Mouse (Mus musculus): ENCODE measurements around the gene Dnase2a.

Dnase2a gene

DNA sequence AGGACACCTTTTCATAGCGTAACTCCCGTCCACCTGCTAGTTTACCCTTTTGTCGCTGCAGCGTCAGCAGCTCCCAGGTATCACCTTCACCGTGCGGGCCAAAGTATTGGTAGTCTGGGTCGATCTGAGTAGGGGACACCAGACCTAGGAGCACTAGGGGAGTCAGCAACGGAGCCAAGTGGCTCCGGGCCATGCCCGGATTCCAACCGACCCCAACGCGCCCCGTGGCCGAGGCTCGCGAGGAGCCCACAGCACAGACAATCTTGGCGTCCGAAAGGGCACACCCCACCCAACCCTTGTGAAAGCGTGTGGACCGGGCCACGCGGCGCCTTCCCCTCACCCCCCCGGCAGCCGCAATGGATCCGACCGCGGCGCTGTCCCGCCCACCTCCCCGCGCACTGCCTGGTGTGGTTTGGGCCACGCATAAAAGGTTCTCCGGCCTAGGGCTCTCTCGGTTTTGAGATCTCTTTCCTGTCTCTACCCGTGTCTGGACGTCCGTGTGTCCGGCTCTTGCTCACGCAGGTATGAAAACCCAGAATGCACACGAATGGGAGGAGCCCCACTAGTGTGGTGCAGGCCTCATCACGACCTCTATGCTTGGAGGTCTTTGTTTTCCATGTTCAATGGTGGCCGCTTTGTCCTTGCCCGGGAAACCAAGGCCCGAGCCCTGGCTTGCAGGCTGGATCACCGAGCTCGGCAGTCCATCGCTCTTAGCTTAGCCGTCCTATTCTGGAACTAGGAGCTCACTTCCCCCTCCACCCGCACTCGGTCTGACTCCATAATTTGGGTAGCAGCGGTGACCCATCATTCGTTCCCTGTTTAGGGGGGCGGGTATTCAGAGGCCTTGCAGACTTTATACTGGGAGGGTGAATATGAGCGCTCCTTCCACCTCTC is 61.1 kb downstream of the Dnase2a start, which contains the start of the genes Gm49661, Prdx2 and Rnaseh2a:
Gm49661 (minus strand) TSS at position 193 of the 894 bp plus-strand sequence.
Prdx2 (plus strand) TSS at position 347 of the 894 bp plus-strand sequence.
Rnaseh2a (minus strand) TSS at position 527 of the 894 bp plus-strand sequence.
- in situ Hi-C loops (cut with MboI, MseI) = no loop called here

DNA sequence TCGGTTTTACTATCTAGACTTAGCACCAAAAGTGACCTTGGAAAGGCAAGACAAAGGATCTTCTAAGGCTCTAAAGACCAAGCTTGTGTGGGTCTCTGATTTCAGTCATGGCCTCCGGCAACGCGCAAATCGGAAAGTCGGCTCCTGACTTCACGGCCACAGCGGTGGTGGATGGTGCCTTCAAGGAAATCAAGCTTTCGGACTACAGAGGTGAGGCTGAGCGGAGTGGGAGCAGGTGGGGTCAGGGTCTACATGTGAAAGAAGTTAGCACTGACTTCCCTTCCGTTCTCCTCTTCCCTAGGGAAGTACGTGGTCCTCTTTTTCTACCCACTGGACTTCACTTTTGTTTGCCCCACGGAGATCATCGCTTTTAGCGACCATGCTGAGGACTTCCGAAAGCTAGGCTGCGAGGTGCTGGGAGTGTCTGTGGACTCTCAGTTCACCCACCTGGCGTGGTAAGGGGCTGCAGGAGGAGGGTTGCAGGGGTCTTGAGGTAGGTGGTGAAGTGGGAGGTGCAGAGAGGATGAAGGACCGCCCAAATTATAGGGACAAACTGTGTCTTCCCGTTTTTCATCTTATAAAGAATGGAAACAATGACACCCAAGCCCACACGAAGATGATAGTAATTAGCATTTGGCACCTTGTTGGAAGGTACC is 61.9 kb downstream of the Dnase2a start:
- in situ Hi-C loops (cut with MboI, MseI) = no loop called here

DNA sequence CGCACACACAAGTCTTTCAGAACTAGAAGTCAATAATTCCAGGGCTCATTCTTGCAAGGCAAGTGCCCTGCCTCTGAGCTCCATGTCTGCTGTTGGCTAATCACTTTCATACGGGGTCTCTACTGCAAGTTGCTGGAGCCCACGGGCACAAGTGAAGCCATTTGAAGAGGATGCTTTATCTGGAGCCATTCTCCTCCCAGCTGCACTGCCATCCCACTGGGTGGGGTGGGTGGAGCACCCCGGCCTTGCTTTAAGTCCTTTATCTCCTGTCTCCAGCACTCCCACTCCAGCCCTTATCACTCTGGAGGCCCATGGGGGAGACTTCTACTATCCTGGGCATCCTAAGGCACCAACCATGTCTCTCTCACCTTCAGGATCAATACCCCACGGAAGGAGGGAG is 62.6 kb downstream of the Dnase2a start:
- in situ Hi-C loops (cut with MboI, MseI) = no loop called here

Measured in T-helper 1 cell (primary cell).